Mouse (Mus musculus) effector memory CD4-positive, alpha-beta T cell, adult 5 months (primary cell): ENCODE measurements around the gene Ush2a. TPM values are rescaled to one million over a fixed set of nuclear protein-coding genes. Genes with fewer than 3 reads are reported as not detected.

Experiments
- polyA plus RNA-seq: library from polyadenylated mRNA; unstranded; fragments of 100-300 nt; shearing (Covaris generic); gene quantifications from one replicate; pipeline ENCODE4 v1.2.1, GENCODE M21; 2017

Gene Ush2a
- polyA plus RNA-seq = not detected

GRCm38 (mm10) chr1:188261903-188262682 is at the start of gene Ush2a:
TSS of gene Ush2a (plus strand) at chr1:188262023.

GRCm38 (mm10) chr1:189007239-189007979 is 745.6 kb downstream of the Ush2a start, which contains the start of gene Kctd3:
TSS of gene Kctd3 (minus strand) at chr1:189007841.

